Mouse (Mus musculus) brain, embryonic 14.5 days (tissue): ENCODE measurements around the gene Fam214b. TPM values are rescaled to one million over a fixed set of nuclear protein-coding genes. Genes with fewer than 3 reads are reported as not detected.
A peak's percentile ranks its signal among the peaks of the same experiment; 100 is the strongest.

Experiments used
- DNase-seq: peaks from one replicate; pipeline ENCODE4 v3.0.0-alpha.2; 2011; ENCODE audit warnings: low read depth
- CTCF ChIP-seq: fragments of 200-500 bp; IDR thresholded peaks from 2 replicates; pipeline ENCODE4 v1.5.1; 2012; ENCODE audit warnings: inconsistent platforms, mild to moderate bottlenecking, moderate library complexity, borderline replicate concordance; ENCODE audit not compliant: insufficient read depth, insufficient read length; ENCODE audit errors: extremely low read depth
- POLR2A ChIP-seq: fragments of 200-500 bp; IDR thresholded peaks from 2 replicates; pipeline ENCODE4 v1.6.1; 2012; ENCODE audit warnings: mild to moderate bottlenecking, inconsistent platforms, borderline replicate concordance; ENCODE audit not compliant: poor library complexity, insufficient read depth, insufficient read length, severe bottlenecking; ENCODE audit errors: extremely low read depth
- polyA plus RNA-seq: library from polyadenylated mRNA; depleted of rRNA; stranded (reverse); fragments of >200 nt; gene quantifications from 2 replicates; pipeline ENCODE4 v1.2.3, GENCODE M21; 2012

The Fam214b gene
- polyA plus RNA-seq, 1 experiment: 51.3 TPM

GRCm38 (mm10) chr4:43057654-43058053, 11.6 kb upstream of the Fam214b start:
- no peak for DNase-seq
- no peak for TF ChIP-seq CTCF
- TF ChIP-seq POLR2A: no peak

- TF ChIP-seq CTCF (peak; percentile 51; the same call in 1 of the 2 replicates), POLR2A (no peak)
- DNase-seq: peak; percentile 75
These were observed 6.6 kb upstream of the Fam214b start for GRCm38 (mm10) chr4:43052627-43053026.

- peak; percentile 95 for DNase-seq
- TF ChIP-seq CTCF (peak; percentile 78; the same call in 1 of the 2 replicates), POLR2A (no peak)
These were observed 1.2 kb upstream of the Fam214b start for GRCm38 (mm10) chr4:43047231-43047630.

- TF ChIP-seq CTCF (no peak), POLR2A (no peak)
- DNase-seq: no peak
These were observed 587 bp upstream of the Fam214b start for GRCm38 (mm10) chr4:43046607-43047006.

GRCm38 (mm10) chr4:43045285-43045658, 748 bp downstream of the Fam214b start:
- no peak for TF ChIP-seq CTCF
- no peak for TF ChIP-seq POLR2A
- DNase-seq: no peak

GRCm38 (mm10) chr4:43044673-43045072, 1.3 kb downstream of the Fam214b start:
- TF ChIP-seq POLR2A (no peak), CTCF (no peak)
- peak; percentile 47 for DNase-seq

- no peak for TF ChIP-seq CTCF
- TF ChIP-seq POLR2A: no peak
- DNase-seq: peak; percentile 98
These were observed 2.2 kb downstream of the Fam214b start for GRCm38 (mm10) chr4:43043644-43044357.

GRCm38 (mm10) chr4:43040881-43041547, 5.0 kb downstream of the Fam214b start:
- TF ChIP-seq CTCF (no peak), POLR2A (no peak)
- DNase-seq: no peak

GRCm38 (mm10) chr4:43040114-43040572, 5.9 kb downstream of the Fam214b start:
- peak; percentile 99 for DNase-seq
- TF ChIP-seq CTCF: no peak
- peak; percentile 62 for TF ChIP-seq POLR2A

- no peak for DNase-seq
- TF ChIP-seq POLR2A: no peak
- no peak for TF ChIP-seq CTCF
These were observed 6.4 kb downstream of the Fam214b start for GRCm38 (mm10) chr4:43039609-43040008.

- DNase-seq: peak; percentile 59
- no peak for TF ChIP-seq POLR2A
- no peak for TF ChIP-seq CTCF
These were observed 7.2 kb downstream of the Fam214b start for GRCm38 (mm10) chr4:43038567-43039495.
